Mouse (Mus musculus): ENCODE measurements at regions not wholly inside any gene's neighbourhood (a gene's known extent, or its start where the extent isn't known, plus 50 kb on each side); places are given as distances from the start of the nearest gene placed in this dataset.

- DNase-seq (ENCODE audit: low spot score in 2 of 2): no peak
Measured at GRCm38 (mm10) chr4:11903861-11904260, 77.2 kb downstream of the Gm10604 start.

GRCm38 (mm10) chr4:11903401-11903800, 77.7 kb downstream of the Gm10604 start:
- DNase-seq (ENCODE audit: low spot score in 2 of 2): no peak

- DNase-seq (ENCODE audit: low spot score in 2 of 2): no peak
Measured at GRCm38 (mm10) chr4:11899979-11900624, 81.0 kb downstream of the Gm10604 start.

- DNase-seq (ENCODE audit: low spot score in 2 of 2): no peak
Measured at GRCm38 (mm10) chr4:11897231-11897630, 83.8 kb downstream of the Gm10604 start.

GRCm38 (mm10) chr4:11895857-11896825, 84.9 kb downstream of the Gm10604 start:
- DNase-seq (ENCODE audit: low spot score in 2 of 2): no peak

GRCm38 (mm10) chr4:11893560-11894205, 87.4 kb downstream of the Gm10604 start:
- DNase-seq (ENCODE audit: low spot score in 2 of 2): no peak

GRCm38 (mm10) chr4:11889039-11889600, 91.9 kb downstream of the Gm10604 start:
- peak in 1 of 2 experiments; percentile 19 for DNase-seq (ENCODE audit: low spot score in 2 of 2)

GRCm38 (mm10) chr4:11887377-11887776, 93.7 kb downstream of the Gm10604 start:
- DNase-seq (ENCODE audit: low spot score in 2 of 2): no peak

GRCm38 (mm10) chr4:11885499-11885898, 95.6 kb downstream of the Gm10604 start:
- DNase-seq (ENCODE audit: low spot score in 2 of 2): no peak

- DNase-seq (ENCODE audit: low spot score in 2 of 2): no peak
Measured at GRCm38 (mm10) chr4:11884818-11885217, 96.2 kb downstream of the Gm10604 start.

GRCm38 (mm10) chr4:11883295-11883694, 97.8 kb downstream of the Gm10604 start:
- no peak for DNase-seq (ENCODE audit: low spot score in 2 of 2)

- DNase-seq (ENCODE audit: low spot score in 2 of 2): no peak
Measured at GRCm38 (mm10) chr4:11882666-11883065, 98.4 kb downstream of the Gm10604 start.

- DNase-seq (ENCODE audit: low spot score in 2 of 2): no peak
Measured at GRCm38 (mm10) chr4:11878638-11879037, 102.4 kb downstream of the Gm10604 start.

- no peak for DNase-seq (ENCODE audit: low spot score in 2 of 2)
Measured at GRCm38 (mm10) chr4:11877945-11878344, 103.1 kb downstream of the Gm10604 start.

- no peak for DNase-seq (ENCODE audit: low spot score in 2 of 2)
Measured at GRCm38 (mm10) chr4:11876009-11876408, 105.1 kb downstream of the Gm10604 start.

- no peak for DNase-seq (ENCODE audit: low spot score in 2 of 2)
Measured at GRCm38 (mm10) chr4:11874586-11875264, 106.3 kb downstream of the Gm10604 start.

- no peak for DNase-seq (ENCODE audit: low spot score in 2 of 2)
Measured at GRCm38 (mm10) chr4:11872036-11872435, 109.0 kb downstream of the Gm10604 start.

GRCm38 (mm10) chr4:11869721-11870120, 111.3 kb downstream of the Gm10604 start:
- DNase-seq (ENCODE audit: low spot score in 2 of 2): no peak

- DNase-seq (ENCODE audit: low spot score in 2 of 2): no peak
Measured at GRCm38 (mm10) chr4:11868565-11868964, 112.5 kb downstream of the Gm10604 start.
